Mouse (Mus musculus) midbrain, embryonic 16.5 days (tissue): ENCODE results near the gene Slco1c1. TPM values are rescaled to one million over a fixed set of nuclear protein-coding genes. Genes with fewer than 3 reads are reported as not detected.

Experiments used
- ATAC-seq: fragments of 200-750 bp; cut with Nextera tagmentation; 2 replicates; pipeline ENCODE4 v1.8.0; 2017; ENCODE audit warnings: moderate TSS enrichment
- H3K27ac ChIP-seq: fragments of 300-500 bp; sonication (generic); 2 replicates; pipeline ENCODE4 v1.5.1; 2014; ENCODE audit warnings: mild to moderate bottlenecking, low read length, mixed read lengths
- H3K27me3 ChIP-seq: fragments of 300-500 bp; sonication (generic); 2 replicates; pipeline ENCODE4 v1.6.1; 2014; ENCODE audit warnings: low read depth, low read length, mixed read lengths; ENCODE audit not compliant: control insufficient read depth, insufficient read depth
- H3K36me3 ChIP-seq: fragments of 300-500 bp; sonication (generic); 2 replicates; pipeline ENCODE4 v1.6.1; 2014; ENCODE audit warnings: mild to moderate bottlenecking, low read length, moderate library complexity, mixed read lengths; ENCODE audit not compliant: control insufficient read depth, insufficient read depth
- H3K4me1 ChIP-seq: fragments of 300-500 bp; sonication (generic); 2 replicates; pipeline ENCODE4 v1.6.1; 2014; ENCODE audit warnings: mild to moderate bottlenecking, low read length, mixed read lengths; ENCODE audit not compliant: control insufficient read depth, insufficient read depth
- H3K4me2 ChIP-seq: fragments of 300-500 bp; sonication (generic); 2 replicates; pipeline ENCODE4 v1.6.1; 2014; ENCODE audit warnings: mild to moderate bottlenecking, low read length, mixed read lengths
- H3K4me3 ChIP-seq: fragments of 300-500 bp; sonication (generic); 2 replicates; pipeline ENCODE4 v1.5.1; 2014; ENCODE audit warnings: low read depth, mild to moderate bottlenecking, low read length, moderate library complexity, mixed read lengths
- H3K9ac ChIP-seq: fragments of 300-500 bp; sonication (generic); 2 replicates; pipeline ENCODE4 v1.6.1; 2014; ENCODE audit warnings: low read depth, low read length, mixed read lengths
- H3K9me3 ChIP-seq: fragments of 300-500 bp; sonication (generic); replicated peaks from 2 replicates; pipeline ENCODE4 v1.6.1; 2014; ENCODE audit warnings: mild to moderate bottlenecking, low read length, mixed read lengths; ENCODE audit not compliant: control insufficient read depth, poor library complexity, severe bottlenecking
- WGBS: fragments of 180-500 bp; shearing (Covaris S2); extraction: QIAGEN DNeasy Blood & Tissue Kit; methylation state at CpG from one replicate; pipeline ENCODE4 v1.1.7; 2014; 5-methylcytosine and 5-hydroxymethylcytosine counted together
- polyA plus RNA-seq: library from polyadenylated mRNA; unstranded; fragments of >200 nt; fragmentation: Nextera tagmentation; extraction: Ambion mirVana; gene quantifications from 2 replicates; pipeline ENCODE4 v1.2.1, GENCODE M21; 2015

The Slco1c1 gene
- polyA plus RNA-seq, result 19.0 and 21.2 TPM in 2 replicates

DNA sequence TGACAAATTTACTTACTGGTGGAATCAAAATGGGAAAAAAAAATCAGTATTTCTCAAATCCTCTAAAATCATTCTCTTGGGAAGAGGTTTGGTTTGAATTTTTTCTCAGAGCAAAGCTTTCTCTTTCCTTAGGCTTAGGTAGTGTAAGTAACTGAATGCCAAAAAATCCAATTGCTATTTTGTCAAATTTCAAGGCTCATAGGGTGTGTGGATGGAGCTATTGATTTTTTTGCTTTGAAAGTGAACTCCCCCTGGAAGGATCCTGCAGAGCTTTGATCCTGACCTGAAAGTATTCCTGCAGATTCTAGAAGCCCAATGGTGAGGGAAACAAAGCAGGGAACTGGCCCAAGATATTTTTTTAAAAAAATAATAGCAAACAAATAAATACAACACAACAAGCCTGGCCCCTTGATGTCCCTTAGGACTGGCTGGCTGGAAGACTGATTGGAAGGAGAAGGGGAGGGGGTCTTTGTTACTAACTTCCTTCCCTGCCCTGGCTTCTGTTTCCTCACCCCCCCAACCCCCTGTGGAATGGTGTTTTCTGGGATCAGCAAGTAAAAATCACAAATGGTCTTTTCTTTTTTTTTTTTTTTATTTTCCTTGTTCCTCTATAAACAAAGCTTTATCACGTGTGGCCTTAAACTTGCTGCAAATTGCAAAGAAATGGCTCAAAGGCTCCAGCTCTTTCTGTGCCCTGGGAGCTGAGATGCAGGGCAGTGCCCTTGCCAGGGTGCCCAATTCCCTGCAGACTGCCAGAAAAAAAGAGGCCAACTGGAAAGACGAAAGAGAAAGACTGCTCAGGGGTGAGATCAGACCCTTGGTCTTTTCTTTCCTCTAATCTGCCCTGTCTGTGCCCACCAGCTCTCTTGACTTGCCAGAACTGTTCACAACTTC is at the start of gene Slco1c1:
Gene Slco1c1, plus strand, starts transcription at position 622 of the 894 bp plus-strand sequence.
- H3K27ac ChIP-seq, result peak within 1 kb of the TSS; percentile 50; the same call in 1 of the 2 replicates

DNA sequence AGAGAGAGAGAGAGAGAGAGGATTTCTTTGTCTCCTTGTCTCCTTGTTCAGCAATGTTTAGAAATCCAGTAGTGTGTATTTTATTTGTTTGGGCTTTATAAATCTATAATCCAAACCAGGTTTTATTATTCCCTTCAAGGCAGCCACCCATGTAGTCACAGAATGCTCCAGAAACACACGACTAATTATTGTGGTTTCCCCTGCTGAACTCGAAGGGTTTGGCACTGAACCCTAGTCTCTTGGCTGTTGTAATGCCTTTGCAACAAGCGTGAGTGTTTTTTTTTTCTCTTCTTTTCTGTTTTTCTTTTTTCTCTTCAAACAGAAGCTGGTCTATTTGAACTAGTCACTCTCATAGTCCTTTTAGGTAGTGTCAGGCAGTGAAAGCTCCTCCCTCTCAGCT is 49.5 kb upstream of the Slco1c1 start:
- Histone ChIP-seq H3K4me1 (no peaks in the 10 kb centered on the region), H3K27ac (no peak overlapping the region), H3K4me2 (no peak overlapping the region), H3K9ac (no peak overlapping the region), H3K36me3 (no peaks in the 10 kb centered on the region), H3K27me3 (no peaks in the 10 kb centered on the region), H3K9me3 (no peaks in the 10 kb centered on the region), H3K4me3 (no peak overlapping the region)
- ATAC-seq, result no peak
- WGBS, result 60% methylated on average over 3 of the region's 3 CpGs

More for the DNA sequence above, at the start of gene Slco1c1:
- WGBS, result 30% methylated on average over 2 of the region's 2 CpGs
- Histone ChIP-seq H3K9me3 (no peaks in the 10 kb centered on the region), H3K4me3 (no peak within 1 kb of the TSS), H3K4me1 (no peaks in the 10 kb centered on the region), H3K9ac (no peak within 1 kb of the TSS), H3K4me2 (no peak within 1 kb of the TSS), H3K27me3 (no peaks in the 10 kb centered on the region), H3K36me3 (no peaks in the 10 kb centered on the region)
- peak; percentile 64; the same call in 1 of the 2 replicates for ATAC-seq

DNA sequence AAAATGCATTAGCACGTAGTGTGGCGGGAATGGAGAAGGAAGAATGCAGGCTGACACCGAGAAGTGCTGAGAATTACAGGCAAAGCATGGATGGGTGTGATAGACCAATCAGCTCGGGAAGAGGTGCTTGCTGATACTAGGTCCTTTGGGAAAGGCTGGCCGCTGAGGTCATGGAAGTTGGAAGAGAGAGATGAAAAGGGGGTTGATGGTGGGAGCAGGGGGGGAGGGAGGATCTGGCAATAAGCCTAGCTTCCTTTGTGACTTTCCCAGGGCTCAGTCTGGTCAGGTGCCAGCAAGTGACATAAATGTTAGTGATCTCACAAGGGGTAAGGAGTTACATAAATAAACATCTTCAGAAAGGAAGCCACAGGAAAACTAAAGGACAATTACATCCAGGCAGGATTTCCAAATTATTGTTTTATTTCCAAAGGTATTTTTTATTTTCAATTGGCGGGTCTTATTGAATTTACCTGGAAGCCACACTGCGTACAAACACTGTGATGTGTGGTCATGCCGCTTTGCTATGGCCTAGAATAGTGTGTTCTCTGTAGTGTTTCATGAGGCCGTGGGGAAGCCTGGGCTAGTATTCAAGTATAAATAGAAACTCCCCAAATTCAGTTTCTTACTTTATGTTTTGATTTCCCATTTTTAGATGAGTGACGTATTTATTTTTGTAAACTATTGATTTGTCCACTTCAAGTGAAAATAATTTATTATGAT is 38.7 kb upstream of the Slco1c1 start:
- 58% methylated on average over 10 of the region's 10 CpGs for WGBS
- H3K36me3 ChIP-seq, result no peaks in the 10 kb centered on the region
- H3K27ac ChIP-seq, result no peak overlapping the region
- ATAC-seq, result peak; percentile 58
- no peaks in the 10 kb centered on the region for H3K9me3 ChIP-seq
- H3K4me2 ChIP-seq, result no peak overlapping the region
- H3K4me3 ChIP-seq, result no peak overlapping the region
- peaks cover 3% of the 10 kb centered on the region; the same call in 1 of the 2 replicates for H3K4me1 ChIP-seq
- no peaks in the 10 kb centered on the region for H3K27me3 ChIP-seq
- H3K9ac ChIP-seq, result no peak overlapping the region

DNA sequence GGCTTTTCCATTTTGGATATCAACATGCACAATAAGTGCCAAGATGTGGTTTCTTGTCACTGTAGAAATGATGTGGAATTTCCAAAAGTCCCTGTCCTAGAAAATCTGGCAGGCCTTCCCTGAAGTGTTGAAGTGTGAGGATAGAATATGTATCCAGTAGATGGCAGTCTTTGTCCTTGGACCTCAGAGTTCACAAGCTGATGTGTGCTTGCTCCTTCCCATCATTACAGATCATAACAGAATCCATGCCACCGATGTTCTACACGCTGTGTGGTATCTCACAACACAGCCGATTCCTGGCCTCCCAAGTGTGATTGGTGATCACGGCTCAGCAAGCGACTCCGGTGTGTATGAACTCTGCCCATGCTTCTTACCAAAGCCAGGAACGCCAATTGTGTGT is 36.9 kb upstream of the Slco1c1 start:
- peak; percentile 76; the same call in 1 of the 2 replicates for ATAC-seq
- H3K4me3 ChIP-seq, result no peak overlapping the region
- H3K4me2 ChIP-seq, result no peak overlapping the region
- H3K4me1 ChIP-seq, result peaks cover 3% of the 10 kb centered on the region; the same call in 1 of the 2 replicates
- H3K9ac ChIP-seq, result no peak overlapping the region
- no peak overlapping the region for H3K27ac ChIP-seq
- whole genome bisulfite sequencing, result 64% methylated on average over 7 of the region's 7 CpGs
- no peaks in the 10 kb centered on the region for H3K9me3 ChIP-seq
- H3K36me3 ChIP-seq, result no peaks in the 10 kb centered on the region
- H3K27me3 ChIP-seq, result no peaks in the 10 kb centered on the region

DNA sequence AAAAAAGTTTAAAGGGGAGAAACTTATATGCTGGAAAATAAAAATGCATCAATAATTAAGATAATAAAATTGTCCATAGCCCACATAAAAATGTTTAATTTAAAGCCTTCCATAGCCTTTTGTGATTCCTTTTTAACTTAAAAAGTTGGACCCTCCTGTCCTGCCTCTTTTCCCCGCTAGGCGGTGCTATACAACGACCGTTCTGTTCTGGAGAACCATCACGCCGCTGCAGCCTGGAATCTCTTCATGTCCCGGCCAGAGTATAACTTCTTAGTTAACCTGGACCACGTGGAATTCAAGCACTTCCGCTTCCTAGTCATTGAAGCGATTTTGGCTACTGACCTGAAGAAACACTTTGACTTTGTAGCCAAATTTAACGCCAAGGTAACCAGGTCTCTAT is 35.5 kb upstream of the Slco1c1 start:
- peaks cover 3% of the 10 kb centered on the region; the same call in 1 of the 2 replicates for H3K4me1 ChIP-seq
- WGBS, result 17% methylated on average over 11 of the region's 11 CpGs
- H3K9me3 ChIP-seq, result no peaks in the 10 kb centered on the region
- no peak for ATAC-seq
- H3K4me2 ChIP-seq, result no peak overlapping the region
- no peak overlapping the region for H3K9ac ChIP-seq
- H3K27ac ChIP-seq, result no peak overlapping the region
- no peaks in the 10 kb centered on the region for H3K27me3 ChIP-seq
- no peak overlapping the region for H3K4me3 ChIP-seq
- no peaks in the 10 kb centered on the region for H3K36me3 ChIP-seq

DNA sequence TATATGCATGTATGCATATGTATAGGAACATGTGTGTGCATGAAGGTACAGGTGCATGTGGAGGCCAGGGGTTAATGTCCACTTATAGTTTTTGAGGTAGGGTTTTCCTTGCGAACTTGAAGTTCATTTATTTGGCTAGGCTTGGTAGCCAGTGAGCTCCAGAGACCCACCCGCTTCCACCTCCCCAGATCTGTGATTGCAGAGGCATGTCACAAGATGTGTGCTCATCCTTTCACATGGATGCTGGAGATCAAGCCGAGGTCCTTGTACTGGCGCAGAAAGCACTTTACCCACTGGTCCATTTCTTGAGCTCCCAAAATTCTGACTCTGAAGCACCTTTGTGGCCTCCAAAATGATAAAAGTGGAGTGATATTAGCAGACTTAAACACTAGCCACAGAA is 29.3 kb upstream of the Slco1c1 start:
- H3K4me2 ChIP-seq, result no peak overlapping the region
- H3K4me1 ChIP-seq, result peaks cover 11% of the 10 kb centered on the region
- no peaks in the 10 kb centered on the region for H3K9me3 ChIP-seq
- no peak overlapping the region for H3K4me3 ChIP-seq
- no peak overlapping the region for H3K9ac ChIP-seq
- H3K27me3 ChIP-seq, result no peaks in the 10 kb centered on the region
- 43% methylated on average over 4 of the region's 4 CpGs for WGBS
- peak overlapping the region; percentile 38; the same call in 1 of the 2 replicates for H3K27ac ChIP-seq
- no peaks in the 10 kb centered on the region for H3K36me3 ChIP-seq
- ATAC-seq, result no peak

DNA sequence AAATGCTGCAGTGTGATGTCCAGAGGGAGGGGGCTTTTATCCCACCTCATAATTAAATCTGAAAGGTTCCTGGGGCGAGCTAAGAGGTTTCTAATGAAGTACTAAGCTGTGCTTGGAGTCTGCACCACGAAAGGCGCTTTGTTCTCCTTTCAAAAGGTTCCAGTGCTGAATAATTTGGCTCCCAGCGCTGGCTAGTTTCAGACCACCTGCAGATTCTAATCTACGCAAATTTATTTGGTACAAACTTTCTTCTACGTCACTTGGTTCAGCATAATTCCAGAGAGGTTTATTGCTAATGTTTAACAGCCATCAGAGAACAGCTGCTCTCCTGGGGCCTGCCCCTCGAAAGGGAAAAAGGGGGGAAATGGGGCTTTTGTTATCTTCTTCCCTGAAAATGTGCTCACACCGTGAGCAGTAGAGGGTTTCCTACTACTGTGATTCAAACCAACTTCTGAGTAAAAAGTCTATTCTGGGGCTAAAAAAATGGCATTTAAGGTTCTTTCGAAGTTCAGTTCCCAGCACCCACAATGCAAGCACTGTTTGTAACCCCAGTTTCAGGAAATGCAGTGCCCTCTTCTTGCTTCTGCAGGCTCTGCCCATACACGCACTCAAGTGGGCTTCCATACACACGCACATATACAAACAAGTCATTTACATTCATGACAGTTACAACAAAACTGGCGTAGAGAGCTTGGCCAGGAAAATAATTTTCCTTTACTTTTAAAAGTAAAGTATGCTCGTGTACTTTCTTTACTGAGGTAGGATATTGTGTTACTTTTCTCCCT is 28.3 kb upstream of the Slco1c1 start:
- Histone ChIP-seq H3K9me3 (no peaks in the 10 kb centered on the region), H3K4me1 (peaks cover 11% of the 10 kb centered on the region), H3K9ac (no peak overlapping the region), H3K27me3 (no peaks in the 10 kb centered on the region), H3K4me3 (no peak overlapping the region), H3K27ac (peak overlapping the region; percentile 41), H3K4me2 (no peak overlapping the region), H3K36me3 (no peaks in the 10 kb centered on the region)
- 5% methylated on average over 13 of the region's 13 CpGs for WGBS
- peak; percentile 81 for ATAC-seq

DNA sequence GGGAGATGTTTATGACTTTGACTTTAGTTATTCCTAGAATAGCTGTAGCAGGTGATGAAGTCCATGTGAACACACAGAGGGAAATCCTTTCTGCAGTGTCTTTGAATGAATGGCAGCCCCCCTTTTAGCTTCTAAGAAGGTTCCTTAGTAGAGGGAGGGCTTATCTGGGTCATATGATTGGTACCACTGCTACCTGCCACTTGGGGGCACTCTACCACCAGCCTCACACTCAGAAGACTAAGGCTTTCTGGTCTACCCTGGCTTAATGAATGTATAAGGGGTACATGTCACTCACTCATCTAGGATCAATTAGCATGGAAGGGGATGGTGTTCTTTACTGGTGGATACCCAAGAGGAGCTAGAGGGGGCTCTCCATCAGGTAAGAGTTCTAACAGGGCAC is 24.7 kb upstream of the Slco1c1 start:
- H3K4me3 ChIP-seq, result no peak overlapping the region
- H3K36me3 ChIP-seq, result no peaks in the 10 kb centered on the region
- H3K9ac ChIP-seq, result no peak overlapping the region
- no peaks in the 10 kb centered on the region for H3K27me3 ChIP-seq
- no peak overlapping the region for H3K4me2 ChIP-seq
- no peak for ATAC-seq
- H3K9me3 ChIP-seq, result no peaks in the 10 kb centered on the region
- peaks cover 11% of the 10 kb centered on the region for H3K4me1 ChIP-seq
- no peak overlapping the region for H3K27ac ChIP-seq
